Mouse (Mus musculus): ENCODE measurements around the gene Olfr1107.

The Olfr1107 gene

DNA sequence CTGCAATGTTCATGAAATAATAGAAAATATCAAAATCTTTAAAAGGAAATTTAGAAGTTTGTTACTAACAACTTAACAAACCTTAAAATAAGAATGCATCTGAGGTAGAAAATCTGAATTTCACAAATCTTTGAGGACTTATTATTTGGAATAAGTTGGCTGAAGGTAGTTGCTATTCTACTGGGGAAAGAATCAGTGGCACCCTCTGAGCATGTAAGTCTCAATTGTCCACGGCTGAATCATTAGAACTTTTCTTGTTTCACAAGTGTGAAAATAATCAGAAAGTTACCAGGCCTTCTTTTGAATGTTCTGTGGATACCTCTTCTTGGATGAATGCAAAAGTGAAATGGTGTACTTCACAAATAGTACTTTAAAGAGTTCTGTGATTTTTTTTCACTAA is at the start of gene Olfr1107:
Gene Olfr1107, minus strand, starts transcription at position 101 of the 400 bp plus-strand sequence.
- DNase-seq (ENCODE audit: low read depth, low spot score): no peak

DNA sequence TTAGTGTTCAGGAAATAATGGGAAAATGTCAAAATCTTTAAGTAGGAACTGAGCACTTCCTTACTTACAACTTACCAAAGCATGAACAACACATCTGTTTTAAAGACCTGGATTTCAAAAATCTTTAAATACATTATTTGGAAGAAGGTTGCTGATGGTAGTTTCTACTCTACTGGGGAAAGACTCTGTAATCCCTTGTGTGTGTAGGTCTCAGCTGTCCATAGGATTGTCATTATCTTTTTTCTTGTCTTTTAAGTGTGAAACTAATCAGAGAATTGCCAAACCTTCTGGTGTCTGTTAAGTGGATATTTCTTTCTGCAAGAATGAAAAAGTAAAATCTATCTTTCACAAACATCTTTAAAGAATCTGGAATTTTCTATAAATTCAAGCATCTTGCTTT is 38.9 kb upstream of the Olfr1107 start, which contains the start of gene Olfr259:
Gene Olfr259, minus strand, starts transcription at position 101 of the 400 bp plus-strand sequence.
- DNase-seq (ENCODE audit: low read depth, low spot score): no peak

DNA sequence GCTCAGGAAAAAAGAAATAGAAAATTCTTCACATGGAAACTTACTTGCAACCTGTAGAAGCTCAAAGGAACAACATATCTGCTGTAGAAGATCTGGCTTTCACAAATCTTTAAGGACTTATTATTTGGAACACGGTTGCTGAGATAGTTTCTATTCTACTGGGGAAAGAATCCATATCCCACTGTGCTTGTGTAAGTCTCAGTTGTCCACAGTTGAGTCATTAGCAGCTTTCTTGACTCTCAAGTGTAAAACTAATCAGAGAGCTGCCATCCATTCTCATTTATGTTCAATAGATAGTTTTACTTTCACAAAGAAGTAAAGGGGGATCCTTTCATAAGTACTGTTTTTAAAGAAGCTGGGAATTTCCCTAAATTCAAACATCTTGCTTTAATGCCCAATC is 20.3 kb upstream of the Olfr1107 start, which contains the start of gene Olfr1109:
Gene Olfr1109, minus strand, starts transcription at position 101 of the 400 bp plus-strand sequence.
- DNase-seq (ENCODE audit: low read depth, low spot score): no peak

DNA sequence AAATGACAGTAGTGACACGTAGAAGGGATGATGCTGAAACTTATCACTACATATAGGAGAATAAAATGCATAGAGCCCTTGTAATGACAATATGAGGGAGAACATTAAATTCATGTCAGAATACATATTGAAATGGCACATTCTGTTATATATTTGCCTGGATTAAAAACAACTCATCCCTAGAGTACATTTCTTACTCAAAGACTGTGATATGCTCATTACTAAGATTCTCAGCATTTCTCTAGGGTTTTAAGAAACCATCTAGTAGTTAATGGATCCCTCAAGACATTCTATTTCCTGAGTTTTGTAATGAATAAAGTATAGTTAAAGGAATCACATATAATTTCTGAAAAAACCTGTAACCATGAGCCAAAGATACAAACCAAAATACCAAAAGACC is 23.4 kb downstream of the Olfr1107 start, which contains the start of gene Olfr1106:
Gene Olfr1106, minus strand, starts transcription at position 101 of the 400 bp plus-strand sequence.
- DNase-seq (ENCODE audit: low read depth, low spot score): no peak

DNA sequence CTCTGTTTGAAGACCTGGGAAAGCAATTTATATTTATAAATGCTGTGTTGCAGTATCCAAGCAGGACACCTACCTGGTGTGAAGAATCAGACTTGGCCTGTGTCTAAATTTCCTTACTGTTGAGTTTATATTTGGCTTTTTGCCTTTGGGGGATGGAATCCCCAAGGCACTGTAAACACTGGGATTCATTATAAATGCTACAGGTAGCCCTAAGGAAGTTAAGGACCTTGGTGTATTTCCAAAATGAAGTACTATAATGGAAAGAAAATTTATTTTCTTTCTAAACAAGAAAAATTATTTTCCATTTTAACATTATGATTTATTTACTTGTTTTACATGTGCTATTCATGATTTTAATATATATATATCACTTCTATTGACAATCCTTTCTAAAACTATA is 39.2 kb downstream of the Olfr1107 start, which contains the start of gene Olfr1105:
Gene Olfr1105, minus strand, starts transcription at position 101 of the 400 bp plus-strand sequence.
- no peak for DNase-seq (ENCODE audit: low read depth, low spot score)

DNA sequence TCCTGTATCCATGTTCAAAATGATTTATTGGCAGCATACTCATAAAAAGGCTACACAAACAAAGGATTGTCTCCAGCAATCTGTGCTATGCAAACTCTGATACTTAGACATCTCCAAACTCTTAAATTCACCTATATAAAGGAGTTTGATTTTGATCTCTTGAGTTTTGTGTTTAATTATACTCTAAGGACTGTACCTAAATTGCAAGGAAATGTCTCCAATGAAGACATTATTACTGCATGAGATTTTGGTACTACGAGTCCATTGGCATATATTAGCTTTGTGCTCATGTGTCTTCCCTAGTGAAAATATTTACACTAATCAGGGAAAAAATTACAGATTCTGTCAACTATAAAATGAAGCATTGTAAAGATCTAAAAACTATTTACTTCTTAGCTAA is 48.6 kb downstream of the Olfr1107 start, which contains the start of gene Olfr1104:
Gene Olfr1104, minus strand, starts transcription at position 101 of the 400 bp plus-strand sequence.
- DNase-seq (ENCODE audit: low read depth, low spot score): no peak
